Mouse (Mus musculus) forebrain, embryonic 11.5 days (tissue): Measurements from ENCODE around the gene Chd5. TPM values are rescaled to one million over a fixed set of nuclear protein-coding genes. Genes with fewer than 3 reads are reported as not detected.

Experiments used
- ATAC-seq: fragments of 200-750 bp; cut with Nextera tagmentation; replicated peaks from 2 replicates; pipeline ENCODE4 v1.8.0; 2017; ENCODE audit warnings: moderate TSS enrichment; ENCODE audit not compliant: low FRiP score
- DNase-seq: peaks from one replicate; pipeline ENCODE4 v3.0.0-alpha.2; 2017; ENCODE audit warnings: low spot score
- H3K27ac ChIP-seq: fragments of 300-500 bp; sonication (generic); 2 replicates; pipeline ENCODE4 v1.5.1; 2014; ENCODE audit warnings: low read depth, low read length
- H3K27me3 ChIP-seq: fragments of 300-500 bp; sonication (generic); 2 replicates; pipeline ENCODE4 v1.6.1; 2014; ENCODE audit warnings: mild to moderate bottlenecking, low read length, mixed read lengths; ENCODE audit not compliant: control insufficient read depth, insufficient read depth
- H3K36me3 ChIP-seq: fragments of 300-500 bp; sonication (generic); 2 replicates; pipeline ENCODE4 v1.6.1; 2014; ENCODE audit warnings: mild to moderate bottlenecking, low read length, moderate library complexity, mixed read lengths; ENCODE audit not compliant: control insufficient read depth, insufficient read depth
- H3K4me1 ChIP-seq: fragments of 300-500 bp; sonication (generic); replicated peaks from 2 replicates; pipeline ENCODE4 v1.6.1; 2014; ENCODE audit warnings: low read length, mixed read lengths; ENCODE audit not compliant: control insufficient read depth, insufficient read depth
- H3K4me2 ChIP-seq: fragments of 300-500 bp; sonication (generic); 2 replicates; pipeline ENCODE4 v1.6.1; 2014; ENCODE audit warnings: low read depth, mild to moderate bottlenecking, low read length, moderate library complexity, mixed read lengths; ENCODE audit not compliant: severe bottlenecking
- H3K4me3 ChIP-seq: fragments of 300-500 bp; sonication (generic); 2 replicates; pipeline ENCODE4 v1.5.1; 2014; ENCODE audit warnings: low read depth, low read length
- H3K9ac ChIP-seq: fragments of 300-500 bp; sonication (generic); 2 replicates; pipeline ENCODE4 v1.6.1; 2014; ENCODE audit warnings: low read length
- H3K9me3 ChIP-seq: fragments of 300-500 bp; sonication (generic); 2 replicates; pipeline ENCODE4 v1.6.1; 2016; ENCODE audit warnings: low read length, mixed read lengths; ENCODE audit not compliant: control insufficient read depth
- WGBS: fragments of 180-500 bp; shearing (Covaris S2); extraction: QIAGEN DNeasy Blood & Tissue Kit; methylation state at CpG from one replicate; pipeline ENCODE4 v1.1.7; 2014; 5-methylcytosine and 5-hydroxymethylcytosine counted together
- polyA plus RNA-seq: library from polyadenylated mRNA; unstranded; fragments of >200 nt; fragmentation: Nextera tagmentation; extraction: Ambion mirVana; gene quantifications from 2 replicates; pipeline ENCODE4 v1.2.1, GENCODE M21; 2014

The Chd5 gene
- polyA plus RNA-seq, 1 experiment from 2014 or later: 1.5 TPM

- Histone ChIP-seq H3K9ac (peak within 1 kb of the TSS; percentile 90), H3K9me3 (no peaks in the 10 kb centered on the region), H3K36me3 (peaks cover 2% of the 10 kb centered on the region; the same call in 1 of the 2 replicates), H3K27ac (no peak within 1 kb of the TSS), H3K27me3 (no peaks in the 10 kb centered on the region), H3K4me1 (peaks cover 4% of the 10 kb centered on the region; the same call in 1 of the 2 replicates), H3K4me2 (peak within 1 kb of the TSS; percentile 95), H3K4me3 (peak within 1 kb of the TSS; percentile 72)
- WGBS: under 1% methylated on average over 69 of the region's 70 CpGs
- ATAC-seq (peak; percentile 96), DNase-seq (peak; percentile 94)
Measured at GRCm38 (mm10) chr4:152325574-152326411, 12.7 kb upstream of the Chd5 start, which contains the start of gene Rpl22. Gene Rpl22 (plus strand): TSS chr4:152325742.

GRCm38 (mm10) chr4:152326543-152326942, 11.9 kb upstream of the Chd5 start:
- peak overlapping the region; percentile 72 for H3K4me3 ChIP-seq
- ATAC-seq (no peak), DNase-seq (no peak)
- under 1% methylated on average over 11 of the region's 11 CpGs for WGBS
- H3K4me1 ChIP-seq: peaks cover 4% of the 10 kb centered on the region; the same call in 1 of the 2 replicates
- peak overlapping the region; percentile 95 for H3K4me2 ChIP-seq
- no peaks in the 10 kb centered on the region for H3K27me3 ChIP-seq
- peaks cover 2% of the 10 kb centered on the region; the same call in 1 of the 2 replicates for H3K36me3 ChIP-seq
- H3K9ac ChIP-seq: peak overlapping the region; percentile 90
- H3K27ac ChIP-seq: no peak overlapping the region
- no peaks in the 10 kb centered on the region for H3K9me3 ChIP-seq

- Histone ChIP-seq H3K36me3 (peaks cover 5% of the 10 kb centered on the region; the same call in 1 of the 2 replicates), H3K4me3 (no peak overlapping the region)
- WGBS: 81% methylated on average over 6 of the region's 6 CpGs
Measured at GRCm38 (mm10) chr4:152328691-152329090, 9.8 kb upstream of the Chd5 start.

GRCm38 (mm10) chr4:152332952-152333351, 5.5 kb upstream of the Chd5 start:
- Histone ChIP-seq H3K9ac (no peak overlapping the region), H3K36me3 (peaks cover 6% of the 10 kb centered on the region; the same call in 1 of the 2 replicates), H3K27ac (no peak overlapping the region), H3K9me3 (no peaks in the 10 kb centered on the region), H3K4me1 (no peaks in the 10 kb centered on the region), H3K4me3 (no peak overlapping the region), H3K27me3 (peaks cover 4% of the 10 kb centered on the region), H3K4me2 (no peak overlapping the region)
- 37% methylated on average over 2 of the region's 2 CpGs for WGBS
- DNase-seq: peak; percentile 86
- peak; percentile 55 for ATAC-seq

More at GRCm38 (mm10) chr4:152328691-152329090, 9.8 kb upstream of the Chd5 start:
- Histone ChIP-seq H3K27me3 (no peaks in the 10 kb centered on the region), H3K27ac (no peak overlapping the region), H3K9me3 (no peaks in the 10 kb centered on the region), H3K9ac (no peak overlapping the region), H3K4me2 (no peak overlapping the region), H3K4me1 (peaks cover 4% of the 10 kb centered on the region; the same call in 1 of the 2 replicates)
- ATAC-seq: no peak
- DNase-seq: peak; percentile 77

- no peak for DNase-seq
- H3K9me3 ChIP-seq: no peaks in the 10 kb centered on the region
- H3K4me3 ChIP-seq: no peak overlapping the region
- H3K4me2 ChIP-seq: no peak overlapping the region
- H3K27me3 ChIP-seq: peaks cover 7% of the 10 kb centered on the region
- peaks cover 5% of the 10 kb centered on the region for H3K4me1 ChIP-seq
- H3K36me3 ChIP-seq: peaks cover 6% of the 10 kb centered on the region; the same call in 1 of the 2 replicates
- H3K9ac ChIP-seq: no peak overlapping the region
- 91% methylated on average over 12 of the region's 12 CpGs for WGBS
- no peak overlapping the region for H3K27ac ChIP-seq
- ATAC-seq: no peak
Measured at GRCm38 (mm10) chr4:152333587-152333986, 4.9 kb upstream of the Chd5 start.

- H3K4me2 ChIP-seq: no peak overlapping the region
- peaks cover 13% of the 10 kb centered on the region for H3K4me1 ChIP-seq
- H3K9me3 ChIP-seq: no peaks in the 10 kb centered on the region
- DNase-seq: no peak
- no peak overlapping the region for H3K27ac ChIP-seq
- WGBS: 21% methylated on average over 6 of the region's 6 CpGs
- peaks cover 6% of the 10 kb centered on the region; the same call in 1 of the 2 replicates for H3K36me3 ChIP-seq
- no peak overlapping the region for H3K9ac ChIP-seq
- ATAC-seq: no peak
- H3K4me3 ChIP-seq: no peak overlapping the region
- peaks cover 30% of the 10 kb centered on the region for H3K27me3 ChIP-seq
Measured at GRCm38 (mm10) chr4:152337772-152338171, 679 bp upstream of the Chd5 start.

- no peaks in the 10 kb centered on the region; the same call in 1 of the 2 replicates for H3K36me3 ChIP-seq
- peak overlapping the region; percentile 60 for H3K4me3 ChIP-seq
- peak overlapping the region; percentile 63 for H3K9ac ChIP-seq
- H3K27me3 ChIP-seq: peaks cover 30% of the 10 kb centered on the region
- H3K4me2 ChIP-seq: peak overlapping the region; percentile 100
- no peak for DNase-seq
- peaks cover 13% of the 10 kb centered on the region for H3K4me1 ChIP-seq
- H3K27ac ChIP-seq: no peak overlapping the region
- no peak for ATAC-seq
- H3K9me3 ChIP-seq: no peaks in the 10 kb centered on the region
- 1% methylated on average over 26 of the region's 26 CpGs for WGBS
Measured at GRCm38 (mm10) chr4:152339293-152339790, 891 bp downstream of the Chd5 start.

- Histone ChIP-seq H3K9me3 (no peaks in the 10 kb centered on the region), H3K4me3 (no peak overlapping the region), H3K9ac (no peak overlapping the region), H3K27ac (no peak overlapping the region), H3K4me2 (no peak overlapping the region), H3K36me3 (no peaks in the 10 kb centered on the region; the same call in 1 of the 2 replicates), H3K27me3 (peaks cover 30% of the 10 kb centered on the region), H3K4me1 (peaks cover 13% of the 10 kb centered on the region)
- ATAC-seq (0 out of 2 replicates have a peak, but pooled peaks have one; percentile 11), DNase-seq (peak; percentile 72)
- WGBS: 36% methylated on average over 15 of the region's 15 CpGs
Measured at GRCm38 (mm10) chr4:152340584-152341284, 2.3 kb downstream of the Chd5 start.
